Mouse (Mus musculus): ENCODE measurements around the gene Treh.

Gene Treh

GRCm38 (mm10) chr9:44734524-44735494 is 61.8 kb downstream of the Treh start, which contains the start of gene Phldb1:
TSS of gene Phldb1 (minus strand) at chr9:44735198.
- no peak for DNase-seq (ENCODE audit: low read depth, low spot score)

DNA sequence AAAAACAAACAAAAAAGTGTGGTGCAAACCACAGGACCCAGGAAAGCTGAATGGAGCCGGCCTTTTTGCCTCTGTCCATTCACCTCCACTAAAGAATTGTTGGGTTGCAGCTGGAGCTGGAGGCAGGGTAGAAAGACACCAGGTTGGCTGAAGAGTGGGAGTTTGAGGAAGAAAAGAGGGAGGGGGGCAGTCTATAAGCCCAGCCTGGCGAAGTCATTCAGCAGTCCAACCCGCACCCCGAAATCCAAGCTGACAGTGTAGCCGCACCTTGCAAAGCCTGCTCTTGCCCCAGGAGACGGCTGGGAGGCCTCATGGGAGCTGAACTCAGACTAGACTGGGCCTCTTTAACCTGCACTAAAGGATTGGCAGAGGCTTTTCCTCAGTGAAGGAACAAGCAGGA is 62.9 kb downstream of the Treh start:
- no peak for DNase-seq (ENCODE audit: low read depth, low spot score)
